Mouse (Mus musculus): ENCODE data around the gene Zfp687.
"Not testable (repeated sequence)": the region's sequence is repeated elsewhere in the genome, so short reads cannot be mapped to it uniquely, and the experiment has no call there.

Gene Zfp687

GRCm38 (mm10) chr3:95015337-95015872 lies at the start of gene Zfp687:
Gene Zfp687, minus strand, starts transcription at chr3:95015448.
- DNase-seq = peak; percentile 99

GRCm38 (mm10) chr3:95063741-95064140 lies 48.5 kb upstream of the Zfp687 start:
- no peak for DNase-seq

GRCm38 (mm10) chr3:95058078-95058477 lies 42.8 kb upstream of the Zfp687 start:
- no peak for DNase-seq

GRCm38 (mm10) chr3:95056275-95056674 lies 41.0 kb upstream of the Zfp687 start:
- DNase-seq = no peak

- peak; percentile 44 for DNase-seq
These were observed 39.4 kb upstream of the Zfp687 start for GRCm38 (mm10) chr3:95054481-95055260.

- DNase-seq = peak; percentile 52
These were observed 38.5 kb upstream of the Zfp687 start for GRCm38 (mm10) chr3:95053701-95054100.

- DNase-seq = peak; percentile 62
These were observed 37.7 kb upstream of the Zfp687 start for GRCm38 (mm10) chr3:95052959-95053358.

- no peak for DNase-seq
These were observed 32.7 kb upstream of the Zfp687 start for GRCm38 (mm10) chr3:95047914-95048313.

- no peak for DNase-seq
These were observed 31.3 kb upstream of the Zfp687 start for GRCm38 (mm10) chr3:95046462-95047057.

- no peak for DNase-seq
These were observed 28.0 kb upstream of the Zfp687 start for GRCm38 (mm10) chr3:95043251-95043650.

- no peak for DNase-seq
These were observed 27.6 kb upstream of the Zfp687 start for GRCm38 (mm10) chr3:95042838-95043229.

- peak; percentile 99 for DNase-seq
These were observed 27.1 kb upstream of the Zfp687 start, which contains the start of gene Psmd4 for GRCm38 (mm10) chr3:95042166-95042837. Gene Psmd4, minus strand, starts transcription at chr3:95042614.

GRCm38 (mm10) chr3:95041625-95042024 lies 26.4 kb upstream of the Zfp687 start:
- no peak for DNase-seq

GRCm38 (mm10) chr3:95029953-95030352 lies 14.7 kb upstream of the Zfp687 start:
- DNase-seq = no peak

- not testable (repeated sequence) for DNase-seq
These were observed 14.1 kb upstream of the Zfp687 start for GRCm38 (mm10) chr3:95029291-95029827.

- DNase-seq = no peak
These were observed 13.4 kb upstream of the Zfp687 start for GRCm38 (mm10) chr3:95028603-95029002.

- no peak for DNase-seq
These were observed 12.5 kb upstream of the Zfp687 start for GRCm38 (mm10) chr3:95027701-95028100.

GRCm38 (mm10) chr3:95027057-95027645 lies 11.9 kb upstream of the Zfp687 start:
- no peak for DNase-seq

- DNase-seq = no peak
These were observed 10.0 kb upstream of the Zfp687 start for GRCm38 (mm10) chr3:95025202-95025601.

- no peak for DNase-seq
These were observed 9.3 kb upstream of the Zfp687 start for GRCm38 (mm10) chr3:95024551-95024950.

GRCm38 (mm10) chr3:95020956-95021355 lies 5.7 kb upstream of the Zfp687 start:
- DNase-seq = not testable (repeated sequence)

- DNase-seq = no peak
These were observed 3.5 kb upstream of the Zfp687 start for GRCm38 (mm10) chr3:95018741-95019140.
